Mouse (Mus musculus) neural tube, embryonic 12.5 days (tissue): ENCODE results near the gene Emilin2. TPM values are rescaled to one million over a fixed set of nuclear protein-coding genes. Genes with fewer than 3 reads are reported as not detected.
A peak's percentile ranks its signal among the peaks of the same experiment; 100 is the strongest.

Experiments
- ATAC-seq: fragments of 200-750 bp; cut with Nextera tagmentation; 2 replicates; pipeline ENCODE4 v1.8.0; 2017; ENCODE audit warnings: low read depth, mild to moderate bottlenecking, moderate TSS enrichment, moderate library complexity; ENCODE audit not compliant: low FRiP score
- H3K27ac ChIP-seq: fragments of 300-500 bp; sonication (generic); 2 replicates; pipeline ENCODE4 v1.5.1; 2016
- H3K27me3 ChIP-seq: fragments of 300-500 bp; sonication (generic); replicated peaks from 2 replicates; pipeline ENCODE4 v1.6.1; 2016; ENCODE audit warnings: mild to moderate bottlenecking
- H3K36me3 ChIP-seq: fragments of 300-500 bp; sonication (generic); 2 replicates; pipeline ENCODE4 v1.6.1; 2016; ENCODE audit warnings: mild to moderate bottlenecking
- H3K4me1 ChIP-seq: fragments of 300-500 bp; sonication (generic); 2 replicates; pipeline ENCODE4 v1.6.1; 2016
- H3K4me2 ChIP-seq: fragments of 300-500 bp; sonication (generic); replicated peaks from 2 replicates; pipeline ENCODE4 v1.6.1; 2016; ENCODE audit warnings: mild to moderate bottlenecking
- H3K4me3 ChIP-seq: fragments of 300-500 bp; sonication (generic); 2 replicates; pipeline ENCODE4 v1.5.1; 2016
- H3K9ac ChIP-seq: fragments of 300-500 bp; sonication (generic); 2 replicates; pipeline ENCODE4 v1.6.1; 2016; ENCODE audit warnings: mild to moderate bottlenecking
- H3K9me3 ChIP-seq: fragments of 300-500 bp; sonication (generic); 2 replicates; pipeline ENCODE4 v1.6.1; 2016; ENCODE audit warnings: mild to moderate bottlenecking
- WGBS: fragments of 180-500 bp; shearing (Covaris S2); methylation state at CpG from one replicate; pipeline ENCODE4 v1.1.7; 2016; 5-methylcytosine and 5-hydroxymethylcytosine counted together
- polyA plus RNA-seq: library from polyadenylated mRNA; unstranded; fragments of >200 nt; fragmentation: Nextera tagmentation; extraction: Ambion mirVana; gene quantifications from 2 replicates; pipeline ENCODE4 v1.2.1, GENCODE M21; 2016

Gene Emilin2
- polyA plus RNA-seq, 1 experiment from 2014 or later: 7.1 TPM

- WGBS: under 1% methylated on average over 67 of the region's 67 CpGs
Measured at GRCm38 (mm10) chr17:71310486-71311339, 1.1 kb downstream of the Emilin2 start.

GRCm38 (mm10) chr17:71309711-71310485 lies 1.9 kb downstream of the Emilin2 start:
- H3K27ac ChIP-seq: no peak overlapping the region
- peaks cover 13% of the 10 kb centered on the region for H3K27me3 ChIP-seq
- 3% methylated on average over 23 of the region's 23 CpGs for WGBS
- H3K4me2 ChIP-seq: peak overlapping the region; percentile 100
- H3K4me3 ChIP-seq: peak overlapping the region; percentile 57
- H3K4me1 ChIP-seq: peaks cover 21% of the 10 kb centered on the region
- H3K9me3 ChIP-seq: no peaks in the 10 kb centered on the region
- ATAC-seq: peak; percentile 52; the same call in 1 of the 2 replicates
- H3K36me3 ChIP-seq: no peaks in the 10 kb centered on the region
- H3K9ac ChIP-seq: peak overlapping the region; percentile 50

More at GRCm38 (mm10) chr17:71310486-71311339, 1.1 kb downstream of the Emilin2 start:
- Histone ChIP-seq H3K9ac (peak overlapping the region; percentile 50), H3K4me2 (peak overlapping the region; percentile 100), H3K9me3 (no peaks in the 10 kb centered on the region), H3K27ac (no peak overlapping the region), H3K27me3 (peaks cover 13% of the 10 kb centered on the region), H3K4me3 (peak overlapping the region; percentile 57), H3K4me1 (peaks cover 21% of the 10 kb centered on the region), H3K36me3 (no peaks in the 10 kb centered on the region)
- ATAC-seq: peak; percentile 62

GRCm38 (mm10) chr17:71309141-71309540 lies 2.6 kb downstream of the Emilin2 start:
- no peak overlapping the region for H3K4me3 ChIP-seq

GRCm38 (mm10) chr17:71308296-71308695 lies 3.5 kb downstream of the Emilin2 start:
- Histone ChIP-seq H3K9me3 (no peaks in the 10 kb centered on the region), H3K4me3 (no peak overlapping the region), H3K27ac (no peak overlapping the region), H3K4me2 (no peak overlapping the region), H3K27me3 (peaks cover 13% of the 10 kb centered on the region), H3K4me1 (peaks cover 21% of the 10 kb centered on the region), H3K36me3 (no peaks in the 10 kb centered on the region), H3K9ac (no peak overlapping the region)
- ATAC-seq: no peak
- 96% methylated on average over 5 of the region's 5 CpGs for WGBS

More at GRCm38 (mm10) chr17:71309141-71309540, 2.6 kb downstream of the Emilin2 start:
- H3K4me2 ChIP-seq: peak overlapping the region; percentile 100
- no peaks in the 10 kb centered on the region for H3K36me3 ChIP-seq
- peaks cover 13% of the 10 kb centered on the region for H3K27me3 ChIP-seq
- H3K27ac ChIP-seq: no peak overlapping the region
- peaks cover 21% of the 10 kb centered on the region for H3K4me1 ChIP-seq
- 14% methylated on average over 14 of the region's 14 CpGs for WGBS
- no peaks in the 10 kb centered on the region for H3K9me3 ChIP-seq
- ATAC-seq: no peak
- no peak overlapping the region for H3K9ac ChIP-seq

- WGBS: 90% methylated on average over 10 of the region's 10 CpGs
Measured at GRCm38 (mm10) chr17:71307251-71307790, 4.5 kb downstream of the Emilin2 start.

GRCm38 (mm10) chr17:71306716-71307115 lies 5.1 kb downstream of the Emilin2 start:
- H3K27me3 ChIP-seq: peaks cover 13% of the 10 kb centered on the region
- no peak for ATAC-seq
- H3K9ac ChIP-seq: no peak overlapping the region
- 94% methylated on average over 4 of the region's 4 CpGs for WGBS
- H3K4me2 ChIP-seq: no peak overlapping the region
- H3K4me3 ChIP-seq: no peak overlapping the region
- H3K9me3 ChIP-seq: no peaks in the 10 kb centered on the region
- H3K4me1 ChIP-seq: peaks cover 21% of the 10 kb centered on the region
- no peaks in the 10 kb centered on the region for H3K36me3 ChIP-seq
- no peak overlapping the region for H3K27ac ChIP-seq

More at GRCm38 (mm10) chr17:71307251-71307790, 4.5 kb downstream of the Emilin2 start:
- Histone ChIP-seq H3K27me3 (peaks cover 13% of the 10 kb centered on the region), H3K4me3 (no peak overlapping the region), H3K4me1 (peaks cover 21% of the 10 kb centered on the region), H3K27ac (no peak overlapping the region), H3K4me2 (no peak overlapping the region), H3K9ac (no peak overlapping the region), H3K9me3 (no peaks in the 10 kb centered on the region), H3K36me3 (no peaks in the 10 kb centered on the region)
- no peak for ATAC-seq

- Histone ChIP-seq H3K4me2 (no peak overlapping the region), H3K27me3 (peaks cover 8% of the 10 kb centered on the region; the same call in 1 of the 2 replicates), H3K9me3 (no peaks in the 10 kb centered on the region), H3K36me3 (no peaks in the 10 kb centered on the region), H3K4me1 (peaks cover 16% of the 10 kb centered on the region), H3K4me3 (no peak overlapping the region), H3K9ac (no peak overlapping the region), H3K27ac (no peak overlapping the region)
- no peak for ATAC-seq
- WGBS: 90% methylated on average over 6 of the region's 6 CpGs
Measured at GRCm38 (mm10) chr17:71306091-71306490, 5.7 kb downstream of the Emilin2 start.

GRCm38 (mm10) chr17:71303444-71303843 lies 8.3 kb downstream of the Emilin2 start:
- Histone ChIP-seq H3K36me3 (no peaks in the 10 kb centered on the region), H3K4me1 (no peaks in the 10 kb centered on the region), H3K27ac (no peak overlapping the region), H3K9me3 (no peaks in the 10 kb centered on the region), H3K9ac (no peak overlapping the region), H3K4me3 (no peak overlapping the region), H3K27me3 (no peaks in the 10 kb centered on the region), H3K4me2 (no peak overlapping the region)
- ATAC-seq: no peak
- 78% methylated on average over 6 of the region's 6 CpGs for WGBS

GRCm38 (mm10) chr17:71301413-71301812 lies 10.4 kb downstream of the Emilin2 start:
- H3K9me3 ChIP-seq: no peaks in the 10 kb centered on the region
- H3K4me2 ChIP-seq: no peak overlapping the region
- no peak overlapping the region for H3K27ac ChIP-seq
- 75% methylated on average over 5 of the region's 5 CpGs for WGBS
- H3K36me3 ChIP-seq: no peaks in the 10 kb centered on the region
- no peak overlapping the region for H3K4me3 ChIP-seq
- no peak overlapping the region for H3K9ac ChIP-seq
- ATAC-seq: no peak
- no peaks in the 10 kb centered on the region for H3K27me3 ChIP-seq
- H3K4me1 ChIP-seq: no peaks in the 10 kb centered on the region

- no peak overlapping the region for H3K9ac ChIP-seq
- no peak overlapping the region for H3K4me3 ChIP-seq
- H3K27ac ChIP-seq: no peak overlapping the region
- no peaks in the 10 kb centered on the region for H3K36me3 ChIP-seq
- no peak for ATAC-seq
- no peak overlapping the region for H3K4me2 ChIP-seq
- no peaks in the 10 kb centered on the region for H3K27me3 ChIP-seq
- H3K9me3 ChIP-seq: no peaks in the 10 kb centered on the region
- WGBS: 93% methylated on average over 2 of the region's 2 CpGs
- no peaks in the 10 kb centered on the region for H3K4me1 ChIP-seq
Measured at GRCm38 (mm10) chr17:71300338-71300737, 11.4 kb downstream of the Emilin2 start.

- H3K27ac ChIP-seq: no peak overlapping the region
- no peak for ATAC-seq
- WGBS: 92% methylated on average over 4 of the region's 4 CpGs
- no peak overlapping the region for H3K9ac ChIP-seq
- no peaks in the 10 kb centered on the region for H3K4me1 ChIP-seq
- no peaks in the 10 kb centered on the region for H3K9me3 ChIP-seq
- no peak overlapping the region for H3K4me2 ChIP-seq
- no peak overlapping the region for H3K4me3 ChIP-seq
- H3K27me3 ChIP-seq: no peaks in the 10 kb centered on the region
- no peaks in the 10 kb centered on the region for H3K36me3 ChIP-seq
Measured at GRCm38 (mm10) chr17:71299879-71300278, 11.9 kb downstream of the Emilin2 start.

- no peak overlapping the region for H3K27ac ChIP-seq
- 90% methylated on average over 3 of the region's 3 CpGs for WGBS
- no peaks in the 10 kb centered on the region for H3K4me1 ChIP-seq
- no peak overlapping the region for H3K4me2 ChIP-seq
- no peak for ATAC-seq
- no peak overlapping the region for H3K9ac ChIP-seq
- no peaks in the 10 kb centered on the region for H3K27me3 ChIP-seq
- H3K36me3 ChIP-seq: no peaks in the 10 kb centered on the region
- no peaks in the 10 kb centered on the region for H3K9me3 ChIP-seq
- H3K4me3 ChIP-seq: no peak overlapping the region
Measured at GRCm38 (mm10) chr17:71294570-71294969, 17.2 kb downstream of the Emilin2 start.
